Mouse (Mus musculus): ENCODE data around the gene Gm20422. TPM values are rescaled to one million over a fixed set of nuclear protein-coding genes. Genes with fewer than 3 reads are reported as not detected.
A peak's percentile ranks its signal among the peaks of the same experiment; 100 is the strongest.

Gene Gm20422
- total RNA-seq (2021): 1 to 10 TPM in 1 of 2 experiments, under 1 TPM in 1; 0.70 to 4.9 TPM
- long read RNA-seq, experiment 1, partial matches to known transcripts: 0 of 1 reads
- long read RNA-seq, experiment 1, other reads (novel, unspliced or antisense): 1 of 1 reads
- long read RNA-seq, experiment 2, partial matches to known transcripts: 0 of 3 reads
- long read RNA-seq, experiment 2, other reads (novel, unspliced or antisense): 3 of 3 reads

GRCm38 (mm10) chr8:69774503-69775148, at the start of gene Gm20422:
TSS of gene Gm20422 (minus strand) at chr8:69774886.
- DNase-seq (ENCODE audit: low spot score in 2 of 2): peak; percentile 52 to 71

- no peak for DNase-seq (ENCODE audit: low spot score in 2 of 2)
Measured at GRCm38 (mm10) chr8:69822386-69823191, 47.9 kb upstream of the Gm20422 start, which contains the start of gene Lpar2. TSS of gene Lpar2 (plus strand) at chr8:69822429.

- no peak for DNase-seq (ENCODE audit: low spot score in 2 of 2)
Measured at GRCm38 (mm10) chr8:69821971-69822385, 47.3 kb upstream of the Gm20422 start.

- no peak for DNase-seq (ENCODE audit: low spot score in 2 of 2)
Measured at GRCm38 (mm10) chr8:69820466-69820865, 45.8 kb upstream of the Gm20422 start.

- no peak for DNase-seq (ENCODE audit: low spot score in 2 of 2)
Measured at GRCm38 (mm10) chr8:69815396-69815795, 40.7 kb upstream of the Gm20422 start.

- DNase-seq (ENCODE audit: low spot score in 2 of 2): no peak
Measured at GRCm38 (mm10) chr8:69814881-69815280, 40.2 kb upstream of the Gm20422 start.

GRCm38 (mm10) chr8:69809820-69810219, 35.1 kb upstream of the Gm20422 start:
- DNase-seq (ENCODE audit: low spot score in 2 of 2): no peak

- no peak for DNase-seq (ENCODE audit: low spot score in 2 of 2)
Measured at GRCm38 (mm10) chr8:69808864-69809403, 34.2 kb upstream of the Gm20422 start.

- DNase-seq (ENCODE audit: low spot score in 2 of 2): peak; percentile 37 to 69
Measured at GRCm38 (mm10) chr8:69808094-69808863, 33.6 kb upstream of the Gm20422 start, which contains the start of gene Gmip. TSS of gene Gmip (plus strand) at chr8:69808679.

GRCm38 (mm10) chr8:69807236-69807635, 32.5 kb upstream of the Gm20422 start:
- DNase-seq (ENCODE audit: low spot score in 2 of 2): no peak

- no peak for DNase-seq (ENCODE audit: low spot score in 2 of 2)
Measured at GRCm38 (mm10) chr8:69805491-69805890, 30.8 kb upstream of the Gm20422 start.

- no peak for DNase-seq (ENCODE audit: low spot score in 2 of 2)
Measured at GRCm38 (mm10) chr8:69805086-69805485, 30.4 kb upstream of the Gm20422 start.

GRCm38 (mm10) chr8:69804537-69804936, 29.9 kb upstream of the Gm20422 start:
- DNase-seq (ENCODE audit: low spot score in 2 of 2): peak in 1 of 2 experiments; percentile 1

GRCm38 (mm10) chr8:69803366-69803765, 28.7 kb upstream of the Gm20422 start:
- DNase-seq (ENCODE audit: low spot score in 2 of 2): peak in 1 of 2 experiments; percentile 2

- no peak for DNase-seq (ENCODE audit: low spot score in 2 of 2)
Measured at GRCm38 (mm10) chr8:69802216-69802615, 27.5 kb upstream of the Gm20422 start.

- DNase-seq (ENCODE audit: low spot score in 2 of 2): peak in 1 of 2 experiments; percentile 2
Measured at GRCm38 (mm10) chr8:69801796-69802195, 27.1 kb upstream of the Gm20422 start.

GRCm38 (mm10) chr8:69799946-69800345, 25.3 kb upstream of the Gm20422 start:
- DNase-seq (ENCODE audit: low spot score in 2 of 2): no peak

GRCm38 (mm10) chr8:69799261-69799660, 24.6 kb upstream of the Gm20422 start:
- no peak for DNase-seq (ENCODE audit: low spot score in 2 of 2)

GRCm38 (mm10) chr8:69797661-69798060, 23.0 kb upstream of the Gm20422 start:
- no peak for DNase-seq (ENCODE audit: low spot score in 2 of 2)

GRCm38 (mm10) chr8:69796721-69797345, 22.1 kb upstream of the Gm20422 start:
- DNase-seq (ENCODE audit: low spot score in 2 of 2): no peak

Measured in adrenal gland, postnatal 4 days (tissue).